Comparison of ENCODE assay signal across 13 mouse cellular contexts in the genomic region with DNA sequence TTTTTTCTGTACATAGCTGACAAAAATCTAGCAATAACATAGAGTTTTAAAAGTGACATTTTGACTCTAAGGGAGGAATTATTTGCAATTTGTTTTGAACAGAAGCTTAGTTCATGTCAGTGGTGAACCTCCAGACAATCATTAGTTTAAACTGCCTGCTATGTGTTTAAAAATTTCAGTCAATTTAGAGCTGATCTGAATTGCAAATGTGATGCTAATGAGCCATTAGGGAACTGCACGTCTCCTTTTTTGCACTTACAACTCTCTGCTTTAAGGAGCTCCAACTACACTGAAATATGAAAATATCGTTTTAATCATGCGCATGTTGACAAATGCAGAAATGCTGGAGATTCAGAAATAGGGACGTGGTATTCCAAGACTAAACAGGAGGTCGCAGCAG. TPM values are rescaled to one million over a fixed set of nuclear protein-coding genes. Genes with fewer than 3 reads are reported as not detected.
A peak's percentile ranks its signal among the peaks of the same experiment; 100 is the strongest.
DNase-seq lines count a peak whose midpoint lies in the region; ATAC-seq lines count a peak whose summit lies in the region.
"Had no signal": no experiment of that assay in that cellular context is flagged by ENCODE, and none has a peak within 500 bp of the region (broad histone marks: within the 10 kb centered on the region; RNA-seq: fewer than 3 reads in every experiment).

No protein-coding gene starts in this region.

- no peak overlapping the region for H3K27ac ChIP-seq in hindbrain, embryonic 11.5 days (ENCODE audit: low read depth, low read length)
- H3K27ac ChIP-seq in midbrain, embryonic 12.5 days (replicated peaks): peak overlapping the region; percentile 83
- H3K27ac ChIP-seq: macrophage had no signal

- no peaks in the 10 kb centered on the region for H3K4me1 ChIP-seq in hindbrain, embryonic 11.5 days (replicated peaks; ENCODE audit: control insufficient read depth, insufficient read depth, low read length)
- peaks cover 28% of the 10 kb centered on the region for H3K4me1 ChIP-seq in midbrain, embryonic 12.5 days

- no peaks in the 10 kb centered on the region for H3K9me3 ChIP-seq in hindbrain, embryonic 11.5 days (ENCODE audit: control insufficient read depth, low read length)
- H3K9me3 ChIP-seq in midbrain, embryonic 12.5 days: no peaks in the 10 kb centered on the region

- WGBS in hindbrain, embryonic 11.5 days: 43% methylated on average over 5 of the region's 5 CpGs
- WGBS in midbrain, embryonic 12.5 days: 37% methylated on average over 5 of the region's 5 CpGs

- H3K36me3 ChIP-seq in hindbrain, embryonic 11.5 days (ENCODE audit: control insufficient read depth, insufficient read depth, low read length): no peaks in the 10 kb centered on the region
- H3K36me3 ChIP-seq in midbrain, embryonic 12.5 days: no peaks in the 10 kb centered on the region

- H3K4me2 ChIP-seq in hindbrain, embryonic 11.5 days (replicated peaks; ENCODE audit: low read depth, low read length): no peak overlapping the region
- peak overlapping the region; percentile 21 for H3K4me2 ChIP-seq in midbrain, embryonic 12.5 days (replicated peaks)

- no peak overlapping the region for H3K4me3 ChIP-seq in hindbrain, embryonic 11.5 days (ENCODE audit: low read depth, low read length)
- H3K4me3 ChIP-seq in midbrain, embryonic 12.5 days: no peak overlapping the region

- no peak overlapping the region for H3K9ac ChIP-seq in hindbrain, embryonic 11.5 days (ENCODE audit: low read depth, low read length)
- H3K9ac ChIP-seq in midbrain, embryonic 12.5 days (replicated peaks): no peak overlapping the region
- H3K9ac ChIP-seq: liver, postnatal 0 days had no signal

- DNase-seq in retina, postnatal 1 day: peak; percentile 37
- DNase-seq in retina, embryonic 14.5 days (ENCODE audit: low spot score): no peak
- DNase-seq in hindbrain, embryonic 11.5 days (ENCODE audit: low spot score): peak; percentile 6
- no peak for DNase-seq in adrenal gland, adult (ENCODE audit: inconsistent age in 2 of 2, low spot score in 1 of 2)
- no peak for DNase-seq in adrenal gland, postnatal 10 days
- DNase-seq in layer of hippocampus, adult 9-10 months (ENCODE audit: low spot score): no peak
- DNase-seq: adrenal gland, postnatal 14 days; liver, postnatal 0 days; right cerebral cortex, postnatal 14 days; thymus, adult 18-20 months had no signal

- no peaks in the 10 kb centered on the region for H3K27me3 ChIP-seq in hindbrain, embryonic 11.5 days (ENCODE audit: control insufficient read depth, insufficient read depth, low read length)
- no peaks in the 10 kb centered on the region for H3K27me3 ChIP-seq in midbrain, embryonic 12.5 days

- ATAC-seq in hindbrain, embryonic 11.5 days (ENCODE audit: low FRiP score): peak; percentile 69; the same call in 1 of the 2 replicates
- peak; percentile 50 for ATAC-seq in midbrain, embryonic 12.5 days (ENCODE audit: low FRiP score, low read depth)
- ATAC-seq in erythroblast, adult 5-6 weeks (replicated peaks; ENCODE audit: low FRiP score, poor library complexity, severe bottlenecking): no peak
- ATAC-seq: liver, postnatal 0 days had no signal

RNA-seq across cellular contexts. Expression of gene Gm11361, which starts 38.2 kb away (rescaled TPM):
- 0.88 and 2.1 TPM in 2 replicates for polyA plus RNA-seq in hindbrain, embryonic 11.5 days (2014; fragmentation: Nextera tagmentation; extraction: Ambion mirVana)
- 1.3 and 2.0 TPM in 2 replicates for polyA plus RNA-seq in midbrain, embryonic 12.5 days (2016; fragmentation: Nextera tagmentation; extraction: Ambion mirVana)
- 7.5 and 9.6 TPM in 2 replicates for total RNA-seq in erythroblast, adult 5-6 weeks (2015; ENCODE audit: low replicate concordance)
- total RNA-seq in erythroblast, adult 5-6 weeks (2017; ENCODE audit: low replicate concordance): 1.1 and 3.1 TPM in 2 replicates
- total RNA-seq in adrenal gland, postnatal 10 days (2021): 100 to 1,000 TPM; 124 to 134 TPM

Comparison
In these comparisons a context has a peak if more than half of its experiments do, and no peak if none do; other contexts are left out.
1. DNase-seq: peak in retina, postnatal 1 day (single experiment) and hindbrain, embryonic 11.5 days (single experiment); none in retina, embryonic 14.5 days (single experiment), adrenal gland, adult (0 of 2), adrenal gland, postnatal 10 days (single experiment) and layer of hippocampus, adult 9-10 months (single experiment).
2. RNA of gene Gm11361, which starts 38.2 kb away (total RNA-seq): 124 to 134 TPM in adrenal gland, postnatal 10 days; 1.1 to 9.6 TPM in erythroblast, adult 5-6 weeks; every median in the first group is over 10 times any median in the second.